Mouse (Mus musculus): Measurements from ENCODE around the gene D17Wsu92e. TPM values are rescaled to one million over a fixed set of nuclear protein-coding genes. Genes with fewer than 3 reads are reported as not detected.

Gene D17Wsu92e
- polyA plus RNA-seq, 1 experiment from 2014 or later, result 19.6 TPM

DNA sequence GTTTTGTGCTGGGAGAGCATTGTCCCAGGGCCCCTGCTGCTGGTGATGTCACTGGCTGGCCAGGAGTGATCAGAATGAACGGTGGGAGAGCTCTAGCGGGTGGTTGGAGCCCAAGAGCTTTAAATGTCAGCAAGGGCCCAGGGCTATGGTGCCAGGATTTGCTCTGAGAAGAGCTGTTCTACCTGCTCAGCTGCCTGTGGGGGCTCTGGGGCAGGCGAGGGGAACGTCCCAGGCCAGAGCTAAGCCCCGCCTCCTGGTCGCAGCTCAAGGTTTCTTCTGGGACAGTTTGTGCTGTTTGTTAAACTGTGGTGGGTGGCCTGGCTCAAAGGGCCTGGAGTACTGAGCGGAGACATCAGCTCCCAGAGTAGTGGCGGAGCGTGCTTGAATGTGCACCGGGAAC, 95.0 kb downstream of the D17Wsu92e start:
- ATAC-seq (replicated peaks; ENCODE audit: low FRiP score, low read depth) (peak; percentile 51), DNase-seq (ENCODE audit: low spot score) (peak; percentile 39)
- no peaks in the 10 kb centered on the region for H3K9me3 ChIP-seq (replicated peaks; ENCODE audit: low read length)
- peak overlapping the region; percentile 54 for H3K27ac ChIP-seq
- H3K27me3 ChIP-seq (ENCODE audit: insufficient read depth, low read length), result no peaks in the 10 kb centered on the region
- H3K4me3 ChIP-seq (replicated peaks; ENCODE audit: low read depth, low read length), result no peak overlapping the region
- TF ChIP-seq CTCF (IDR thresholded peaks at IDR 0.05; ENCODE audit: low read depth), result no peak
- H3K9ac ChIP-seq (ENCODE audit: low read depth, low read length), result 0 out of 2 replicates have a peak overlapping the region, but pooled peaks have one; percentile 10
- peaks cover 16% of the 10 kb centered on the region for H3K4me1 ChIP-seq (replicated peaks; ENCODE audit: insufficient read depth, low read length)
- no peaks in the 10 kb centered on the region for H3K36me3 ChIP-seq (ENCODE audit: insufficient read depth, low read length)
- H3K4me2 ChIP-seq (ENCODE audit: low read length), result peak overlapping the region; percentile 18
- 16% methylated on average over 10 of the region's 10 CpGs for WGBS

- no peaks in the 10 kb centered on the region for H3K27me3 ChIP-seq (ENCODE audit: insufficient read depth, low read length)
- H3K4me1 ChIP-seq (replicated peaks; ENCODE audit: insufficient read depth, low read length), result peaks cover 16% of the 10 kb centered on the region
- 19% methylated on average over 10 of the region's 10 CpGs for WGBS
- no peak for TF ChIP-seq CTCF (IDR thresholded peaks at IDR 0.05; ENCODE audit: low read depth)
- no peak overlapping the region for H3K4me3 ChIP-seq (replicated peaks; ENCODE audit: low read depth, low read length)
- H3K27ac ChIP-seq, result peak overlapping the region; percentile 54
- DNase-seq (ENCODE audit: low spot score) (peak; percentile 46), ATAC-seq (replicated peaks; ENCODE audit: low FRiP score, low read depth) (peak; percentile 60; the same call in 1 of the 2 replicates)
- no peaks in the 10 kb centered on the region for H3K36me3 ChIP-seq (ENCODE audit: insufficient read depth, low read length)
- H3K9me3 ChIP-seq (replicated peaks; ENCODE audit: low read length), result no peaks in the 10 kb centered on the region
- peak overlapping the region; percentile 18 for H3K4me2 ChIP-seq (ENCODE audit: low read length)
- 0 out of 2 replicates have a peak overlapping the region, but pooled peaks have one; percentile 10 for H3K9ac ChIP-seq (ENCODE audit: low read depth, low read length)
Measured at GRCm38 (mm10) chr17:27725011-27725410, 95.4 kb downstream of the D17Wsu92e start.

GRCm38 (mm10) chr17:27724327-27724726, 96.1 kb downstream of the D17Wsu92e start:
- TF ChIP-seq CTCF (IDR thresholded peaks at IDR 0.05; ENCODE audit: low read depth), result no peak
- WGBS, result 32% methylated on average over 3 of the region's 3 CpGs
- Histone ChIP-seq H3K27me3 (ENCODE audit: insufficient read depth, low read length) (no peaks in the 10 kb centered on the region), H3K4me2 (ENCODE audit: low read length) (no peak overlapping the region), H3K27ac (no peak overlapping the region), H3K4me3 (replicated peaks; ENCODE audit: low read depth, low read length) (no peak overlapping the region), H3K4me1 (replicated peaks; ENCODE audit: insufficient read depth, low read length) (peaks cover 16% of the 10 kb centered on the region), H3K36me3 (ENCODE audit: insufficient read depth, low read length) (no peaks in the 10 kb centered on the region), H3K9me3 (replicated peaks; ENCODE audit: low read length) (no peaks in the 10 kb centered on the region), H3K9ac (ENCODE audit: low read depth, low read length) (no peak overlapping the region)
- DNase-seq (ENCODE audit: low spot score) (no peak), ATAC-seq (replicated peaks; ENCODE audit: low FRiP score, low read depth) (no peak)

- H3K4me3 ChIP-seq (replicated peaks; ENCODE audit: low read depth, low read length), result no peak overlapping the region
- H3K27ac ChIP-seq, result no peak overlapping the region
- DNase-seq (ENCODE audit: low spot score) (no peak), ATAC-seq (replicated peaks; ENCODE audit: low FRiP score, low read depth) (no peak)
- H3K27me3 ChIP-seq (ENCODE audit: insufficient read depth, low read length), result no peaks in the 10 kb centered on the region
- H3K4me2 ChIP-seq (ENCODE audit: low read length), result no peak overlapping the region
- H3K9ac ChIP-seq (ENCODE audit: low read depth, low read length), result no peak overlapping the region
- no peak for TF ChIP-seq CTCF (IDR thresholded peaks at IDR 0.05; ENCODE audit: low read depth)
- no peaks in the 10 kb centered on the region for H3K9me3 ChIP-seq (replicated peaks; ENCODE audit: low read length)
- WGBS, result 84% methylated on average over 9 of the region's 9 CpGs
- H3K36me3 ChIP-seq (ENCODE audit: insufficient read depth, low read length), result no peaks in the 10 kb centered on the region
- peaks cover 13% of the 10 kb centered on the region for H3K4me1 ChIP-seq (replicated peaks; ENCODE audit: insufficient read depth, low read length)
Measured at GRCm38 (mm10) chr17:27721125-27721664, 99.3 kb downstream of the D17Wsu92e start.

DNA sequence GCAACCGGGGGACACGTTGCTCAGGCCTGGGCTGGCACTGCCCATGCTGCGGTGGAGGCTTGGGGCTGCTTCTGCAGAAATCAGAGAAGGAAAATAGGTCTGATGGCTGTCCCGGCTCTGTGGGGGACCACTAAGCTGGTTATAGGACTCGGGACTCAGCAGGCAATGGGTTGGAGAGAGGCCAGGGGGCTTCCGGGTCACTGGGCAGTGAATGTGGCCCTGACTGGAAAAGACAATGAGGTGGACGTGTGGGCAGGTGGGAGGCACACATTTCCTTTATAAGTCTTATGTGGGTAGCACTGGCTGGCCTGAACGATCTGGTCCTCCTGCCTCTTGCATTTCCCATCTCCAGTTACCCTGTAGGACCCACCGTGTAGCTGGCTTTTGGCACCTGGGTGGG, 100.1 kb downstream of the D17Wsu92e start:
- 48% methylated on average over 9 of the region's 9 CpGs for WGBS
- DNase-seq (ENCODE audit: low spot score) (no peak), ATAC-seq (replicated peaks; ENCODE audit: low FRiP score, low read depth) (no peak)
- Histone ChIP-seq H3K27ac (no peak overlapping the region), H3K4me1 (replicated peaks; ENCODE audit: insufficient read depth, low read length) (peaks cover 7% of the 10 kb centered on the region), H3K9me3 (replicated peaks; ENCODE audit: low read length) (no peaks in the 10 kb centered on the region), H3K9ac (ENCODE audit: low read depth, low read length) (no peak overlapping the region), H3K36me3 (ENCODE audit: insufficient read depth, low read length) (no peaks in the 10 kb centered on the region), H3K27me3 (ENCODE audit: insufficient read depth, low read length) (no peaks in the 10 kb centered on the region), H3K4me2 (ENCODE audit: low read length) (no peak overlapping the region), H3K4me3 (replicated peaks; ENCODE audit: low read depth, low read length) (no peak overlapping the region)
- TF ChIP-seq CTCF (IDR thresholded peaks at IDR 0.05; ENCODE audit: low read depth), result no peak

- TF ChIP-seq CTCF (IDR thresholded peaks at IDR 0.05; ENCODE audit: low read depth), result no peak
- no peak for ATAC-seq (replicated peaks; ENCODE audit: low FRiP score, low read depth)
- H3K27me3 ChIP-seq (ENCODE audit: insufficient read depth, low read length), result no peaks in the 10 kb centered on the region
- H3K4me2 ChIP-seq (ENCODE audit: low read length), result no peak overlapping the region
- no peak overlapping the region for H3K4me3 ChIP-seq (replicated peaks; ENCODE audit: low read depth, low read length)
- H3K9me3 ChIP-seq (replicated peaks; ENCODE audit: low read length), result no peaks in the 10 kb centered on the region
- H3K36me3 ChIP-seq (ENCODE audit: insufficient read depth, low read length), result no peaks in the 10 kb centered on the region
- WGBS, result 69% methylated on average over 14 of the region's 14 CpGs
- H3K4me1 ChIP-seq (replicated peaks; ENCODE audit: insufficient read depth, low read length), result peaks cover under 1% of the 10 kb centered on the region; the same call in 1 of the 2 replicates
- no peak overlapping the region for H3K27ac ChIP-seq
- no peak overlapping the region for H3K9ac ChIP-seq (ENCODE audit: low read depth, low read length)
- DNase-seq (ENCODE audit: low spot score), result no peak
Measured at GRCm38 (mm10) chr17:27719663-27720062, 100.8 kb downstream of the D17Wsu92e start.

GRCm38 (mm10) chr17:27718250-27718649, 102.2 kb downstream of the D17Wsu92e start:
- TF ChIP-seq CTCF (IDR thresholded peaks at IDR 0.05; ENCODE audit: low read depth), result peak; percentile 53; the same call in 1 of the 2 replicates
- no peaks in the 10 kb centered on the region for H3K9me3 ChIP-seq (replicated peaks; ENCODE audit: low read length)
- no peak overlapping the region for H3K4me2 ChIP-seq (ENCODE audit: low read length)
- H3K4me3 ChIP-seq (replicated peaks; ENCODE audit: low read depth, low read length), result no peak overlapping the region
- H3K27me3 ChIP-seq (ENCODE audit: insufficient read depth, low read length), result no peaks in the 10 kb centered on the region
- DNase-seq (ENCODE audit: low spot score), result peak; percentile 35
- no peak overlapping the region for H3K9ac ChIP-seq (ENCODE audit: low read depth, low read length)
- 0 out of 2 replicates have a peak, but pooled peaks have one; percentile 18 for ATAC-seq (replicated peaks; ENCODE audit: low FRiP score, low read depth)
- H3K36me3 ChIP-seq (ENCODE audit: insufficient read depth, low read length), result no peaks in the 10 kb centered on the region
- H3K27ac ChIP-seq, result no peak overlapping the region
- 55% methylated on average over 5 of the region's 5 CpGs for WGBS
- no peaks in the 10 kb centered on the region; the same call in 1 of the 2 replicates for H3K4me1 ChIP-seq (replicated peaks; ENCODE audit: insufficient read depth, low read length)

Measured in kidney, postnatal 0 days (tissue).